Mouse (Mus musculus) MEL-GATA-1-ER (cell line): ENCODE measurements around the gene Cox6a1.

ENCODE experiments used
- DNase-seq: peaks from one replicate; pipeline ENCODE4 v3.0.0-alpha.2; 2012; ENCODE audit warnings: low read depth; ENCODE audit errors: extremely low read depth

Gene Cox6a1

GRCm38 (mm10) chr5:115300792-115301614, 47.8 kb downstream of the Cox6a1 start, which contains the start of gene Dynll1:
Gene Dynll1 (minus strand): TSS chr5:115300999.
- peak; percentile 91 for DNase-seq

GRCm38 (mm10) chr5:115300035-115300744, 48.6 kb downstream of the Cox6a1 start:
- no peak for DNase-seq

DNA sequence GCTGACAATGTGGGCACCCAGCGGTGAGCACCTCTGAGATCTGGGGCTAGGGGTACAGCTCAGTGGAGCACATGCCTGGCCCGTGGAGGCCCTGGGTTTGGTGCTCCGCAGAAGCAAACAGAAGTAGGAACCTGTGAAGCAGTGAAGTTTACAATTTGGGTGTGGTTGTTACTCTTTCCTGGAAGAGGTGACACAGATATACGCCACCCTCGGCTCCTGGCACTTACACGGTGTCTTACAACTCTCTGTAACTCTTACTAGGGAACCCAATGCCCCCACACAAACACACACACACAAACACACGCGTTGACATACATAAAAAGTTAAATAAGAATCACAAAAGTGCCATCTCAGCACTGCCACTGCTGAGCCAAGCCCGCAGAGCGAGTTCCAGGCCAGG, 52.4 kb downstream of the Cox6a1 start:
- no peak for DNase-seq
